Mouse (Mus musculus): ENCODE measurements around the gene Cisd3. TPM values are rescaled to one million over a fixed set of nuclear protein-coding genes. Genes with fewer than 3 reads are reported as not detected.
"Not testable (repeated sequence)": the region's sequence is repeated elsewhere in the genome, so short reads cannot be mapped to it uniquely, and the experiment has no call there.

Gene Cisd3
- 40.5 and 44.8 TPM in 2 replicates for polyA plus RNA-seq (2016; fragmentation: Nextera tagmentation; extraction: Ambion mirVana)

GRCm38 (mm10) chr11:97685613-97686321 is at the start of gene Cisd3:
TSS of gene Cisd3 (plus strand) at chr11:97685826.
- Histone ChIP-seq H3K9me3 (replicated peaks) (no peaks in the 10 kb centered on the region), H3K4me3 (peak within 1 kb of the TSS; percentile 39), H3K27me3 (replicated peaks) (no peaks in the 10 kb centered on the region), H3K9ac (peak within 1 kb of the TSS; percentile 64), H3K27ac (ENCODE audit: poor library complexity, severe bottlenecking) (peak within 1 kb of the TSS; percentile 55), H3K36me3 (peaks cover 53% of the 10 kb centered on the region), H3K4me2 (peak within 1 kb of the TSS; percentile 81), H3K4me1 (replicated peaks) (peaks cover 32% of the 10 kb centered on the region)
- WGBS = under 1% methylated on average over 43 of the region's 43 CpGs
- ATAC-seq (ENCODE audit: insufficient number of reproducible peaks, low FRiP score) = peak; percentile 90

- no peak overlapping the region for H3K9ac ChIP-seq
- no peaks in the 10 kb centered on the region for H3K4me1 ChIP-seq (replicated peaks)
- H3K36me3 ChIP-seq = no peaks in the 10 kb centered on the region
- 54% methylated on average over 8 of the region's 8 CpGs for WGBS
- H3K4me2 ChIP-seq = no peak overlapping the region
- peaks cover 5% of the 10 kb centered on the region; the same call in 1 of the 2 replicates for H3K9me3 ChIP-seq (replicated peaks)
- no peak for ATAC-seq (ENCODE audit: insufficient number of reproducible peaks, low FRiP score)
- no peaks in the 10 kb centered on the region for H3K27me3 ChIP-seq (replicated peaks)
- no peak overlapping the region for H3K27ac ChIP-seq (ENCODE audit: poor library complexity, severe bottlenecking)
- no peak overlapping the region for H3K4me3 ChIP-seq
Measured at GRCm38 (mm10) chr11:97641668-97642067, 44.0 kb upstream of the Cisd3 start.

GRCm38 (mm10) chr11:97642746-97643145 is 42.9 kb upstream of the Cisd3 start:
- 44% methylated on average over 2 of the region's 2 CpGs for WGBS

GRCm38 (mm10) chr11:97643380-97644055 is 42.1 kb upstream of the Cisd3 start:
- no peaks in the 10 kb centered on the region for H3K27me3 ChIP-seq (replicated peaks)
- no peak for ATAC-seq (ENCODE audit: insufficient number of reproducible peaks, low FRiP score)
- WGBS = 71% methylated on average over 8 of the region's 8 CpGs
- H3K4me2 ChIP-seq = no peak overlapping the region
- no peak overlapping the region for H3K4me3 ChIP-seq
- no peak overlapping the region for H3K9ac ChIP-seq
- no peak overlapping the region for H3K27ac ChIP-seq (ENCODE audit: poor library complexity, severe bottlenecking)
- H3K4me1 ChIP-seq (replicated peaks) = no peaks in the 10 kb centered on the region
- no peaks in the 10 kb centered on the region for H3K36me3 ChIP-seq
- H3K9me3 ChIP-seq (replicated peaks) = peaks cover 5% of the 10 kb centered on the region; the same call in 1 of the 2 replicates

More at GRCm38 (mm10) chr11:97642746-97643145, 42.9 kb upstream of the Cisd3 start:
- H3K9me3 ChIP-seq (replicated peaks) = peaks cover 5% of the 10 kb centered on the region; the same call in 1 of the 2 replicates
- H3K9ac ChIP-seq = no peak overlapping the region
- H3K27ac ChIP-seq (ENCODE audit: poor library complexity, severe bottlenecking) = no peak overlapping the region
- H3K27me3 ChIP-seq (replicated peaks) = no peaks in the 10 kb centered on the region
- H3K4me3 ChIP-seq = no peak overlapping the region
- H3K4me2 ChIP-seq = no peak overlapping the region
- no peaks in the 10 kb centered on the region for H3K36me3 ChIP-seq
- no peaks in the 10 kb centered on the region for H3K4me1 ChIP-seq (replicated peaks)
- no peak for ATAC-seq (ENCODE audit: insufficient number of reproducible peaks, low FRiP score)

- H3K27ac ChIP-seq (ENCODE audit: poor library complexity, severe bottlenecking) = no peak overlapping the region
- H3K27me3 ChIP-seq (replicated peaks) = no peaks in the 10 kb centered on the region
- no peaks in the 10 kb centered on the region for H3K36me3 ChIP-seq
- H3K9ac ChIP-seq = no peak overlapping the region
- no peak overlapping the region for H3K4me3 ChIP-seq
- H3K9me3 ChIP-seq (replicated peaks) = peaks cover 5% of the 10 kb centered on the region; the same call in 1 of the 2 replicates
- H3K4me2 ChIP-seq = no peak overlapping the region
- no peak for ATAC-seq (ENCODE audit: insufficient number of reproducible peaks, low FRiP score)
- H3K4me1 ChIP-seq (replicated peaks) = no peaks in the 10 kb centered on the region
- 5% methylated on average over 6 of the region's 6 CpGs for WGBS
Measured at GRCm38 (mm10) chr11:97644834-97645233, 40.8 kb upstream of the Cisd3 start.

- not testable (repeated sequence) for H3K4me3 ChIP-seq, H3K4me2 ChIP-seq
- 76% methylated on average over 3 of the region's 4 CpGs for WGBS
Measured at GRCm38 (mm10) chr11:97648541-97648940, 37.1 kb upstream of the Cisd3 start.

GRCm38 (mm10) chr11:97650341-97650740 is 35.3 kb upstream of the Cisd3 start:
- Histone ChIP-seq H3K27me3 (replicated peaks) (no peaks in the 10 kb centered on the region), H3K4me3 (no peak overlapping the region), H3K9ac (no peak overlapping the region), H3K9me3 (replicated peaks) (0 out of 2 replicates have a peak, but pooled peaks cover 4% of the 10 kb centered on the region), H3K4me1 (replicated peaks) (no peaks in the 10 kb centered on the region), H3K4me2 (no peak overlapping the region), H3K36me3 (no peaks in the 10 kb centered on the region), H3K27ac (ENCODE audit: poor library complexity, severe bottlenecking) (no peak overlapping the region)
- 59% methylated on average over 5 of the region's 5 CpGs for WGBS
- ATAC-seq (ENCODE audit: insufficient number of reproducible peaks, low FRiP score) = no peak

More at GRCm38 (mm10) chr11:97648541-97648940, 37.1 kb upstream of the Cisd3 start:
- H3K9ac ChIP-seq; H3K4me1 ChIP-seq (replicated peaks); H3K36me3 ChIP-seq; H3K27ac ChIP-seq (ENCODE audit: poor library complexity, severe bottlenecking); H3K9me3 ChIP-seq (replicated peaks); ATAC-seq (ENCODE audit: insufficient number of reproducible peaks, low FRiP score); H3K27me3 ChIP-seq (replicated peaks): not testable (repeated sequence)

- H3K9ac ChIP-seq; H3K4me2 ChIP-seq; H3K36me3 ChIP-seq; H3K9me3 ChIP-seq (replicated peaks); ATAC-seq (ENCODE audit: insufficient number of reproducible peaks, low FRiP score); H3K27ac ChIP-seq (ENCODE audit: poor library complexity, severe bottlenecking); H3K4me3 ChIP-seq; H3K27me3 ChIP-seq (replicated peaks): not testable (repeated sequence)
- peaks cover 17% of the 10 kb centered on the region for H3K4me1 ChIP-seq (replicated peaks)
- 90% methylated on average over 11 of the region's 11 CpGs for WGBS
Measured at GRCm38 (mm10) chr11:97653376-97653775, 32.2 kb upstream of the Cisd3 start.

- no peaks in the 10 kb centered on the region for H3K36me3 ChIP-seq
- WGBS = 77% methylated on average over 2 of the region's 2 CpGs
- H3K4me1 ChIP-seq (replicated peaks) = peaks cover 24% of the 10 kb centered on the region
- no peak overlapping the region for H3K9ac ChIP-seq
- no peak overlapping the region for H3K4me3 ChIP-seq
- no peaks in the 10 kb centered on the region for H3K27me3 ChIP-seq (replicated peaks)
- H3K27ac ChIP-seq (ENCODE audit: poor library complexity, severe bottlenecking) = no peak overlapping the region
- ATAC-seq (ENCODE audit: insufficient number of reproducible peaks, low FRiP score) = no peak
- no peak overlapping the region for H3K4me2 ChIP-seq
- H3K9me3 ChIP-seq (replicated peaks) = 0 out of 2 replicates have a peak, but pooled peaks cover 4% of the 10 kb centered on the region
Measured at GRCm38 (mm10) chr11:97654210-97654609, 31.4 kb upstream of the Cisd3 start.

- peak overlapping the region; percentile 49; the same call in 1 of the 2 replicates for H3K27ac ChIP-seq (ENCODE audit: poor library complexity, severe bottlenecking)
- no peak overlapping the region for H3K4me3 ChIP-seq
- no peak overlapping the region for H3K9ac ChIP-seq
- H3K4me2 ChIP-seq = no peak overlapping the region
- no peaks in the 10 kb centered on the region for H3K27me3 ChIP-seq (replicated peaks)
- H3K9me3 ChIP-seq (replicated peaks) = 0 out of 2 replicates have a peak, but pooled peaks cover 4% of the 10 kb centered on the region
- no peaks in the 10 kb centered on the region for H3K36me3 ChIP-seq
- 71% methylated on average over 14 of the region's 14 CpGs for WGBS
- peaks cover 41% of the 10 kb centered on the region for H3K4me1 ChIP-seq (replicated peaks)
- ATAC-seq (ENCODE audit: insufficient number of reproducible peaks, low FRiP score) = no peak
Measured at GRCm38 (mm10) chr11:97656269-97656971, 29.2 kb upstream of the Cisd3 start.
